Mouse (Mus musculus) cerebellum, postnatal 4 days (tissue): ENCODE results near the gene Tspan2.

Experiments
- DNase-seq, 2 experiments: peaks; one replicate each; pipeline ENCODE4 v3.0.0; 2022; ENCODE audit warnings: low spot score in 2 of 2, mixed read lengths in 1 of 2

Tspan2 gene

GRCm38 (mm10) chr3:102764850-102765249 is 30.5 kb downstream of the Tspan2 start:
- DNase-seq = no peak

GRCm38 (mm10) chr3:102773018-102773417 is 38.7 kb downstream of the Tspan2 start:
- DNase-seq = no peak

GRCm38 (mm10) chr3:102782618-102783017 is 48.3 kb downstream of the Tspan2 start, which contains the start of gene Tshb:
Gene Tshb, minus strand, starts transcription at chr3:102782718.
- no peak for DNase-seq

- no peak for DNase-seq
Observed at GRCm38 (mm10) chr3:102787369-102787768, 53.0 kb downstream of the Tspan2 start.

GRCm38 (mm10) chr3:102803937-102804336 is 69.6 kb downstream of the Tspan2 start:
- DNase-seq = peak; percentile 54 to 80

GRCm38 (mm10) chr3:102842386-102842785 is 108.1 kb downstream of the Tspan2 start:
- no peak for DNase-seq

- DNase-seq = no peak
Observed at GRCm38 (mm10) chr3:102848661-102849060, 114.3 kb downstream of the Tspan2 start.
